Mouse (Mus musculus) forebrain, postnatal 0 days (tissue): ENCODE data around the gene Hspb3. TPM values are rescaled to one million over a fixed set of nuclear protein-coding genes. Genes with fewer than 3 reads are reported as not detected.
A peak's percentile ranks its signal among the peaks of the same experiment; 100 is the strongest.

Source experiments
- ATAC-seq: fragments of 200-750 bp; cut with Nextera tagmentation; 2 replicates; pipeline ENCODE4 v1.8.0; 2017; ENCODE audit warnings: mild to moderate bottlenecking, moderate library complexity
- DNase-seq: peaks from one replicate; pipeline ENCODE4 v3.0.0-alpha.2; 2015
- H3K27ac ChIP-seq: fragments of 300-500 bp; sonication (generic); 2 replicates; pipeline ENCODE4 v1.5.1; 2014; ENCODE audit warnings: low read depth, mild to moderate bottlenecking, antibody characterized with exemption, low read length, moderate library complexity, mixed read lengths
- H3K27me3 ChIP-seq: fragments of 300-500 bp; sonication (generic); 2 replicates; pipeline ENCODE4 v1.6.1; 2014; ENCODE audit warnings: mild to moderate bottlenecking, low read length, mixed read lengths; ENCODE audit not compliant: insufficient read depth
- H3K36me3 ChIP-seq: fragments of 300-500 bp; sonication (generic); 2 replicates; pipeline ENCODE4 v1.6.1; 2014; ENCODE audit warnings: mild to moderate bottlenecking, moderate library complexity; ENCODE audit not compliant: insufficient read depth
- H3K4me1 ChIP-seq: fragments of 300-500 bp; sonication (generic); 2 replicates; pipeline ENCODE4 v1.6.1; 2014; ENCODE audit warnings: antibody characterized with exemption; ENCODE audit not compliant: insufficient read depth
- H3K4me2 ChIP-seq: fragments of 300-500 bp; sonication (generic); 2 replicates; pipeline ENCODE4 v1.6.1; 2014; ENCODE audit warnings: low read depth, mild to moderate bottlenecking, moderate library complexity
- H3K4me3 ChIP-seq: fragments of 300-500 bp; sonication (generic); 2 replicates; pipeline ENCODE4 v1.5.1; 2014; ENCODE audit warnings: low read depth, low read length, mixed read lengths
- H3K9ac ChIP-seq: fragments of 300-500 bp; sonication (generic); 2 replicates; pipeline ENCODE4 v1.6.1; 2014; ENCODE audit warnings: mild to moderate bottlenecking
- H3K9me3 ChIP-seq: fragments of 300-500 bp; sonication (generic); 2 replicates; pipeline ENCODE4 v1.6.1; 2016; ENCODE audit warnings: low read length
- CTCF ChIP-seq: sonication (generic); IDR thresholded peaks from 2 replicates; pipeline ENCODE4 v1.5.1; 2016; ENCODE audit warnings: antibody characterized with exemption, control low read depth, low read depth
- WGBS: fragments of 180-500 bp; shearing (Covaris S2); extraction: QIAGEN DNeasy Blood & Tissue Kit; methylation state at CpG from one replicate; pipeline ENCODE4 v1.1.7; 2014; 5-methylcytosine and 5-hydroxymethylcytosine counted together
- polyA plus RNA-seq: library from polyadenylated mRNA; unstranded; fragments of >200 nt; fragmentation: Nextera tagmentation; extraction: Ambion mirVana; gene quantifications from 2 replicates; pipeline ENCODE4 v1.2.1, GENCODE M21; 2015
- total RNA-seq: library from RNA; depleted of rRNA; stranded (reverse); fragments of >200 nt; gene quantifications from 2 replicates; pipeline ENCODE4 v1.2.3, GENCODE M21; 2014

Gene Hspb3
- total and polyA plus RNA-seq, 2 experiments from 2014 or later = 2.0 to 3.0 TPM

DNA sequence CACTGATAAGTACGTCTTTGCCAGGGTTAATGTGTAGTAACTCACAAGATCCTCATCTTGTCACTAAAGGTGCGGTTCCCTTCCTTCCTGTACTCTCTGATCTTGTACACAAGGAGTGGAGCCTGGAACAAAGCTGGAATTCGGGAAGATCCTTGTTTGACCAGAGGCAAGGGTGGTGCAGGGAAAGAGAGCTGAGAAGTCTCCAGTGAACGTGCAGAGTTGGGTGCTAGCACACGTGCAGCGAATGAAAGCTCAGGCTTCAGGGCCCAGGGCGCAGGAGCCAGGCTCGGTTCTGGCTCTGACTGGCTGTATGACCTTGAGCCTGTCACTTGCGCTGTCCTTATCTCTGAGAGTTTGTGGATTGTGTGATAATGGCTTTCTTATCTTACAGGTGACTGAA lies 44.5 kb downstream of the Hspb3 start:
- H3K36me3 ChIP-seq = no peaks in the 10 kb centered on the region
- ATAC-seq (no peak), DNase-seq (no peak)
- H3K27me3 ChIP-seq = no peaks in the 10 kb centered on the region
- no peak for TF ChIP-seq CTCF
- H3K4me1 ChIP-seq = peaks cover 19% of the 10 kb centered on the region
- no peak overlapping the region for H3K4me2 ChIP-seq
- WGBS = 71% methylated on average over 9 of the region's 9 CpGs
- no peak overlapping the region for H3K4me3 ChIP-seq
- no peaks in the 10 kb centered on the region for H3K9me3 ChIP-seq
- H3K27ac ChIP-seq = no peak overlapping the region
- no peak overlapping the region for H3K9ac ChIP-seq

GRCm38 (mm10) chr13:113617891-113618823 lies 45.3 kb downstream of the Hspb3 start, which contains the start of gene Snx18:
Snx18 (minus strand) TSS chr13:113618564.
- TF ChIP-seq CTCF = peak; percentile 98
- peak; percentile 97 for ATAC-seq

DNA sequence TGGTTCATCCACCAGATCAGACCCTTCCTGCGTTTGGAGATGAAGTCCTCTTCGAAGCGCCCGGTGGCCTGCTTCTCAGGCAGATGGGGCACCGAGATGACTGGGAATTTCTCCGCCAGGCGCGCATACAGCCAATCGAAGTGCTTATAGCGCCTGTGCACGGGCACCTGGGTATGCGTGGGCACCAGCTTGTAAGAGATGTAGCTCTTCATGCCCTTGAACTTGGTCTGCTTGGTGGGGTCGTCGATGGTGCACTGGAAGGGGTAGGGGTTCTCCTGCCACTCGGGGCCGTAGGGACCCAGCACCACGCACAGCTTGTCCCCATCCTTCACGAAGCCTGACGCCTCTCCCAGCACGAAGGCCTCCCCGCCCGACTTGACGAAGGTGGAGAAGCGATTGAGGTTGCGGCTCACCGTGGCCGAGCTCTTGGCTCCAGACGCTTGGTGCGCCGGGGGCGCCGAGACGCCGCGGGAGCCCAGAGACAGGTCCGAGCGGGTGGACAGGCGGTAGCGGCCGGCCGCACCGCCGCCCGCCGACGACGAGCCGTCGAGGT lies 46.1 kb downstream of the Hspb3 start:
- H3K4me1 ChIP-seq = peaks cover 28% of the 10 kb centered on the region
- no peak for ATAC-seq

More at GRCm38 (mm10) chr13:113617891-113618823, 45.3 kb downstream of the Hspb3 start, which contains the start of gene Snx18:
- Histone ChIP-seq H3K4me2 (peak within 1 kb of the TSS; percentile 75), H3K4me3 (peak within 1 kb of the TSS; percentile 84), H3K9me3 (no peaks in the 10 kb centered on the region), H3K4me1 (peaks cover 27% of the 10 kb centered on the region), H3K27ac (peak within 1 kb of the TSS; percentile 95), H3K27me3 (no peaks in the 10 kb centered on the region), H3K36me3 (no peaks in the 10 kb centered on the region), H3K9ac (peak within 1 kb of the TSS; percentile 88)
- peak; percentile 97 for DNase-seq
- WGBS = 1% methylated on average over 113 of the region's 119 CpGs

GRCm38 (mm10) chr13:113616751-113617337 lies 46.6 kb downstream of the Hspb3 start:
- Histone ChIP-seq H3K4me1 (peaks cover 28% of the 10 kb centered on the region), H3K9ac (peak overlapping the region; percentile 88), H3K9me3 (no peaks in the 10 kb centered on the region), H3K27ac (no peak overlapping the region), H3K36me3 (no peaks in the 10 kb centered on the region), H3K27me3 (no peaks in the 10 kb centered on the region), H3K4me2 (peak overlapping the region; percentile 75), H3K4me3 (peak overlapping the region; percentile 84)
- whole genome bisulfite sequencing = 68% methylated on average over 24 of the region's 24 CpGs
- ATAC-seq (no peak), DNase-seq (no peak)
- no peak for TF ChIP-seq CTCF

More for the DNA sequence above, 46.1 kb downstream of the Hspb3 start:
- peak; percentile 58 for DNase-seq
- H3K36me3 ChIP-seq = no peaks in the 10 kb centered on the region
- WGBS = 16% methylated on average over 44 of the region's 49 CpGs
- peak overlapping the region; percentile 84 for H3K4me3 ChIP-seq
- H3K9me3 ChIP-seq = no peaks in the 10 kb centered on the region
- peak overlapping the region; percentile 95 for H3K27ac ChIP-seq
- H3K27me3 ChIP-seq = no peaks in the 10 kb centered on the region
- TF ChIP-seq CTCF = no peak
- peak overlapping the region; percentile 75 for H3K4me2 ChIP-seq
- peak overlapping the region; percentile 88 for H3K9ac ChIP-seq

DNA sequence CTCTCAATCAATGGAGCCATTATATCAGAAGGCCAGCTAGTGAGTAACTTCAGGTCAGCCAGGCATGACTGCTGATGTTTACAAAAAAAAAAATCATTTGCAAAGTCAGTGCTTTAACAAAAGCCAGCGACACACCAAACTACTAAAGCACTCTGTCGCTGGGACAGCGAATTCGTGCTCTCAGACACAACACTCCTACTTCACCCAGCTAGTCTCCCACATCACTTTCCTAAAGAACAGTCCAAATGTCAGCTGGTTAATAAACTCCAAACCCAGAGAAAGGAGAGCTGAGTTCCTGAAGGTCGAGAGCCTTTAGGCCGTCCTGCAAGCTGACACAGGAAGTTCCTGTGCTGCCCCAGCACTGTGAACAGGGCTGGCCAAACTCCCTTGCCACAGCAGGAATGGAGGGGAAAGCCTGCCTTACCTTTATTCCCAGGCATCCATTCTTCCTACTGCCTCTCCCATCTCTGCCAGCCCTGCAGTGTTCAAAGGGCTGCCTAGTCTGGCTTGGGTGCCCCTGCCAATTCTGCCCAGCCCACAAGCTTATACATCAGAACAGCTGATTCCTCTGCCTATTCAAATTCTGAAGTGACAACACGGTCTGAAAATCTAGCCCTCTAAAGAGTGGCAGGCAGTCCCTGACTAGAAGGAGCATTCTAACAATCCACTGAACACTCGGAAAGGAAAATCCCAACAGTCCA lies 47.4 kb downstream of the Hspb3 start:
- Histone ChIP-seq H3K27ac (no peak overlapping the region), H3K4me2 (peak overlapping the region; percentile 75), H3K9ac (peak overlapping the region; percentile 43), H3K4me1 (peaks cover 28% of the 10 kb centered on the region), H3K4me3 (peak overlapping the region; percentile 84), H3K27me3 (no peaks in the 10 kb centered on the region), H3K9me3 (no peaks in the 10 kb centered on the region), H3K36me3 (no peaks in the 10 kb centered on the region)
- ATAC-seq (no peak), DNase-seq (no peak)
- 8% methylated on average over 8 of the region's 8 CpGs for WGBS
- TF ChIP-seq CTCF = no peak

GRCm38 (mm10) chr13:113615546-113615941 lies 47.9 kb downstream of the Hspb3 start:
- no peaks in the 10 kb centered on the region for H3K9me3 ChIP-seq
- no peak for ATAC-seq
- H3K9ac ChIP-seq = peak overlapping the region; percentile 43
- H3K4me2 ChIP-seq = peak overlapping the region; percentile 75
- H3K27ac ChIP-seq = no peak overlapping the region
- 1% methylated on average over 10 of the region's 10 CpGs for WGBS
- no peak for DNase-seq
- H3K4me1 ChIP-seq = peaks cover 28% of the 10 kb centered on the region
- TF ChIP-seq CTCF = no peak
- H3K4me3 ChIP-seq = peak overlapping the region; percentile 84
- H3K36me3 ChIP-seq = no peaks in the 10 kb centered on the region
- H3K27me3 ChIP-seq = no peaks in the 10 kb centered on the region
